Mouse (Mus musculus) liver, embryonic 14.5 days (tissue): ENCODE measurements at regions not wholly inside any gene's neighbourhood (a gene's known extent, or its start where the extent isn't known, plus 50 kb on each side); places are given as distances from the start of the nearest gene placed in this dataset.

Experiments
- CTCF ChIP-seq: IDR thresholded peaks from 2 replicates; pipeline ENCODE4 v1.5.1; 2016; ENCODE audit warnings: antibody characterized with exemption, low read depth, control low read depth
- EP300 ChIP-seq: IDR thresholded peaks from 2 replicates; pipeline ENCODE4 v1.6.1; 2016; ENCODE audit warnings: antibody characterized with exemption, low read depth

GRCm38 (mm10) chr5:111820963-111821362 is 87.2 kb downstream of the Gm26897 start:
- no peak for TF ChIP-seq EP300
- TF ChIP-seq CTCF, result no peak
